27 mouse cellular contexts compared by ENCODE assay signal in the genomic region with DNA sequence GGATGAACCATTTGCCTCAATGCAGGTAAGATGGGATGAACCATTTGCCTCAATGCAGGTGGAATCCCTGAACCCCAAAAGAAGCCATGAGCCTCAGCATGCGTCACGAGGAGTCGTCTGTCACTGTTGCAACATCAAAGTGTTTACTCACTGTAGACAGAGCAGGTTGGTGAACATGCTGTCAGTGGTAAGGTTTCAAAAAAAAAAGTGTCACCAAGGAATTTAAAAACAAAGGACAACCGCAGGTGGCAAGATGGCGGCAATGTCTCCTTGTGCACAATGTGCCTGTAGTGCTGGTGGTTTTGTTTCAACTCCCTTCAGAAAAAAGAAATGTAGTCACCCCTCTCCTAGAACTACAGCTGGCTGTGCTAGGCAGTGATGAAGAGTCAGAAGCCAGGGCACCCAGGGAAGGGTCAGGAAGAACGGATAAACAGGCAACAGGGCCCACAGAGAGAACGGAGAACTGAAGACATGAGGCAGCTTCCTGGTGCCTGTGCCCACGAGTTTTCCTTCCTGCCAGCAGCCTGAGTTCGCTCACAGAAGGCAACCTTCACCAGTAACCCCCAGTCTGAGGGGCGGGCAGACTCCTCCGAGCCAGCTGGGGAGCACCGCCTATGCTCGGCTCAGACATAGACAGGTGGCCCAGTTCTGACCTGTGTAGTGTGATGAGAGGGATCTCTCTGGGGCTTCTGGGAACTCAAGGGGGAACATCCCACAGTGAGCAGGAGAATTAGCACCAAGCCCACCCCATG.
DNase-seq lines count a peak whose midpoint lies in the region; ATAC-seq lines count a peak whose summit lies in the region.
"Had no signal": no experiment of that assay in that cellular context is flagged by ENCODE, and none has a peak within 500 bp of the region (broad histone marks: within the 10 kb centered on the region; RNA-seq: fewer than 3 reads in every experiment).

No protein-coding gene starts in this region.

- no peaks in the 10 kb centered on the region for H3K27me3 ChIP-seq in midbrain, embryonic 11.5 days (ENCODE audit: control insufficient read depth, insufficient read depth, low read length)
- H3K27me3 ChIP-seq in midbrain, embryonic 13.5 days, result no peaks in the 10 kb centered on the region
- H3K27me3 ChIP-seq: hindbrain, embryonic 13.5 days; neural tube, embryonic 12.5 days had no signal

- peak; percentile 69 for DNase-seq in midbrain, embryonic 11.5 days (ENCODE audit: low spot score, missing footprints)
- peak; percentile 71 for DNase-seq in naive thymus-derived CD4-positive, alpha-beta T cell, adult 2 months (ENCODE audit: low read depth)
- peak; percentile 78 for DNase-seq in thymus, postnatal 14 days
- DNase-seq in cerebellum, postnatal 14 days, result no peak
- DNase-seq in kidney, adult 9 months, result no peak
- no peak for DNase-seq in testis, postnatal 14 days (ENCODE audit: low spot score)
- DNase-seq: adrenal gland, adult 2 months; cerebellum, adult 2 months; cerebellum, postnatal 25 days; forebrain, postnatal 0 days; heart, postnatal 4 days; kidney, postnatal 14 days; liver; lung, adult 2 months; lung, postnatal 10 days; right cerebral cortex, adult 18-20 months; spleen, adult 18-20 months had no signal

- no peak overlapping the region for H3K4me2 ChIP-seq in midbrain, embryonic 11.5 days
- no peak overlapping the region for H3K4me2 ChIP-seq in midbrain, embryonic 13.5 days (replicated peaks)
- H3K4me2 ChIP-seq: heart, embryonic 11.5 days; hindbrain, embryonic 13.5 days; neural tube, embryonic 12.5 days had no signal

- no peaks in the 10 kb centered on the region for H3K4me1 ChIP-seq in midbrain, embryonic 11.5 days (ENCODE audit: control insufficient read depth, insufficient read depth, low read length)
- no peaks in the 10 kb centered on the region for H3K4me1 ChIP-seq in midbrain, embryonic 13.5 days (replicated peaks)
- H3K4me1 ChIP-seq: neural tube, embryonic 12.5 days had no signal

- H3K4me3 ChIP-seq in midbrain, embryonic 11.5 days (ENCODE audit: low read depth, low read length), result no peak overlapping the region
- no peak overlapping the region for H3K4me3 ChIP-seq in midbrain, embryonic 13.5 days (replicated peaks)
- H3K4me3 ChIP-seq: hindbrain, embryonic 13.5 days; neural tube, embryonic 12.5 days had no signal

- H3K9ac ChIP-seq in midbrain, embryonic 11.5 days (ENCODE audit: low read length), result no peak overlapping the region
- no peak overlapping the region for H3K9ac ChIP-seq in midbrain, embryonic 13.5 days (replicated peaks)
- H3K9ac ChIP-seq: forebrain, postnatal 0 days; hindbrain, embryonic 13.5 days; liver, embryonic 14.5 days; neural tube, embryonic 12.5 days had no signal

- H3K9me3 ChIP-seq in midbrain, embryonic 11.5 days (ENCODE audit: control insufficient read depth, low read length), result no peaks in the 10 kb centered on the region
- H3K9me3 ChIP-seq in midbrain, embryonic 13.5 days, result peaks cover 4% of the 10 kb centered on the region; the same call in 1 of the 2 replicates
- H3K9me3 ChIP-seq: hindbrain, embryonic 13.5 days; neural tube, embryonic 12.5 days had no signal

- no peak for ATAC-seq in midbrain, embryonic 11.5 days (ENCODE audit: low FRiP score)
- no peak for ATAC-seq in midbrain, embryonic 13.5 days
- ATAC-seq: activated CD4-positive, CD25-positive, alpha-beta regulatory T cell, adult 4 months; forebrain, postnatal 0 days; intestine, embryonic 16.5 days; midbrain, embryonic 16.5 days; Patski had no signal

- H3K27ac ChIP-seq in midbrain, embryonic 11.5 days (ENCODE audit: low read depth, low read length), result no peak overlapping the region
- H3K27ac ChIP-seq in midbrain, embryonic 13.5 days, result no peak overlapping the region
- H3K27ac ChIP-seq: liver, embryonic 14.5 days; macrophage; neural tube, embryonic 12.5 days had no signal

- WGBS in midbrain, embryonic 11.5 days, result 87% methylated on average over 13 of the region's 13 CpGs
- WGBS in midbrain, embryonic 13.5 days, result 91% methylated on average over 13 of the region's 13 CpGs

- no peaks in the 10 kb centered on the region for H3K36me3 ChIP-seq in midbrain, embryonic 11.5 days (ENCODE audit: control insufficient read depth, insufficient read depth, low read length)
- H3K36me3 ChIP-seq in midbrain, embryonic 13.5 days, result no peaks in the 10 kb centered on the region
- H3K36me3 ChIP-seq: hindbrain, embryonic 13.5 days; neural tube, embryonic 12.5 days had no signal

Comparison
In these comparisons a context has a peak if more than half of its experiments do, and no peak if none do; other contexts are left out.
1. DNase-seq: peak in midbrain, embryonic 11.5 days (single experiment), naive thymus-derived CD4-positive, alpha-beta T cell, adult 2 months (single experiment) and thymus, postnatal 14 days (single experiment); none in cerebellum, postnatal 14 days (0 of 2), kidney, adult 9 months (single experiment) and testis, postnatal 14 days (single experiment).